Mouse (Mus musculus): ENCODE data around the gene Gpr158. TPM values are rescaled to one million over a fixed set of nuclear protein-coding genes. Genes with fewer than 3 reads are reported as not detected.

Gene Gpr158
- polyA plus RNA-seq, 1 experiment from 2014 or later, result 0.05 TPM

- Histone ChIP-seq H3K27me3 (ENCODE audit: control insufficient read depth, insufficient read depth, low read length) (no peaks in the 10 kb centered on the region), H3K36me3 (ENCODE audit: control insufficient read depth, insufficient read depth, low read length) (no peaks in the 10 kb centered on the region), H3K9ac (ENCODE audit: low read length) (no peak overlapping the region), H3K4me1 (ENCODE audit: control insufficient read depth, insufficient read depth, low read length) (0 out of 2 replicates have a peak, but pooled peaks cover 2% of the 10 kb centered on the region), H3K9me3 (replicated peaks; ENCODE audit: control insufficient read depth, low read length) (no peaks in the 10 kb centered on the region), H3K27ac (ENCODE audit: low read length) (no peak overlapping the region), H3K4me2 (ENCODE audit: low read depth, low read length) (no peak overlapping the region), H3K4me3 (replicated peaks; ENCODE audit: low read length) (no peak overlapping the region)
- ATAC-seq (ENCODE audit: insufficient read depth, low FRiP score), result no peak
- 60% methylated on average over 1 of the region's 1 CpGs for WGBS
Measured at GRCm38 (mm10) chr2:21680735-21681270, 313.5 kb downstream of the Gpr158 start.

DNA sequence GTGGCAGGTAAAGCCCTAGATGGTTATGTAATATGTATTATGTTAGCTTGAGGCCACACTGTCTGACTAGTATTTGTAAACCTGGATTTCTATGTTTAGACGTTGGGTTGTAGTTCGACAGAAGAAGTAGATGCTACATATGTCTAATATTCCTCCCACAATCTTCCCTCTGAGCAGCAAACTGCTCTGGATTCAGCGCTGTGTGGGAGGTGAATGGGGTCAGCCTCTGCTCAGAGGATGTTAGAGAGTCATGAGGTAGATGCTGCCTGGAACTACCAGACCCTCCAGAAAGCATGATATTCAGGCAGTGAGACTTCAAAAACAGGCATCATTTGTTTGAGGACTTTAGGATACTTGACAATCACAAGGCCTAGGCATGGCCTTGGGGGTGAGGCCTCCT lies 317.4 kb downstream of the Gpr158 start:
- no peaks in the 10 kb centered on the region for H3K4me1 ChIP-seq (ENCODE audit: control insufficient read depth, insufficient read depth, low read length)
- ATAC-seq (ENCODE audit: insufficient read depth, low FRiP score), result no peak
- no peaks in the 10 kb centered on the region for H3K27me3 ChIP-seq (ENCODE audit: control insufficient read depth, insufficient read depth, low read length)
- H3K4me3 ChIP-seq (replicated peaks; ENCODE audit: low read length), result no peak overlapping the region
- H3K36me3 ChIP-seq (ENCODE audit: control insufficient read depth, insufficient read depth, low read length), result no peaks in the 10 kb centered on the region
- H3K9ac ChIP-seq (ENCODE audit: low read length), result no peak overlapping the region
- no peak overlapping the region for H3K4me2 ChIP-seq (ENCODE audit: low read depth, low read length)
- H3K27ac ChIP-seq (ENCODE audit: low read length), result no peak overlapping the region
- no peaks in the 10 kb centered on the region for H3K9me3 ChIP-seq (replicated peaks; ENCODE audit: control insufficient read depth, low read length)
- WGBS, result 73% methylated on average over 3 of the region's 3 CpGs

GRCm38 (mm10) chr2:21693128-21693527 lies 325.8 kb downstream of the Gpr158 start:
- Histone ChIP-seq H3K4me3 (replicated peaks; ENCODE audit: low read length) (no peak overlapping the region), H3K4me1 (ENCODE audit: control insufficient read depth, insufficient read depth, low read length) (no peaks in the 10 kb centered on the region)
- WGBS, result 84% methylated on average over 9 of the region's 9 CpGs

DNA sequence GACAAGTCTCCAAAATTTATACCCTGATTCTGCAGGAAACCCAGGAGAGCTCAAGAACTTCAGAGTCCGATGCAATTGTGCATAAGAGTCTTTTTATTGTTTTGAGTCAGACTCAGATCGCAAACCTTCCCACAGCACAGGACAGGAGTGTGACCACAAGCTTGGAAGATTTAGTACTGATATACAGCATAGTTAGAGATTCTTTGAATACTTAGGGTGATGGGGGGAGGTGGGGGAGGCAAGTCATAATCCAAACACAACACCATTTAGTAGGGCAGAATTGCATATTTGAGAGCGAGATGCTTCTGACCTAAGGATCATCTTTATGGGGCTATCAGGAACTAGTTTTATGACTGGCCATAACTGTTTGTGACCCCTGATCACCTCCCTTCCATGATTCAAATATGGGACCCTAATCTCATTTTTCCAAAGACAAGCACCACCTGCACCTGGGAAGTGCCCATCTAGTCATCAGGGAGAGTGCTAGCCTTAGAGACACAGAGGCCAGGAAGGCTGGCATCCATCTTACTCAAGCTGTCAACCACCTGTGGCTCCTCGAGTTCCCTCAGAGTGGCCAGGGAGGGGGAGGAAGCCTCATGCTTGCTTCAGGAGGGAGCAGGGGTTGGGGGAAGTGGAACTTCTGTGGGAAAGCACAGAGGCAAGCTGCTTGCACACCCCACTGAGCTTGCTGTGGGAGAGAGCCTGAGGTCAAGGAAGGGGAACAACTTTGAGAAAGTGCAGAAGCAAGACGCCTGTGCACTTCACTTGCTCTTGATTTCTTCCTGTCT lies 326.7 kb downstream of the Gpr158 start:
- Histone ChIP-seq H3K9ac (ENCODE audit: low read length) (no peak overlapping the region), H3K27me3 (ENCODE audit: control insufficient read depth, insufficient read depth, low read length) (no peaks in the 10 kb centered on the region), H3K27ac (ENCODE audit: low read length) (no peak overlapping the region), H3K4me2 (ENCODE audit: low read depth, low read length) (no peak overlapping the region), H3K36me3 (ENCODE audit: control insufficient read depth, insufficient read depth, low read length) (no peaks in the 10 kb centered on the region), H3K9me3 (replicated peaks; ENCODE audit: control insufficient read depth, low read length) (no peaks in the 10 kb centered on the region), H3K4me3 (replicated peaks; ENCODE audit: low read length) (no peak overlapping the region), H3K4me1 (ENCODE audit: control insufficient read depth, insufficient read depth, low read length) (no peaks in the 10 kb centered on the region)
- 39% methylated on average over 5 of the region's 5 CpGs for WGBS
- ATAC-seq (ENCODE audit: insufficient read depth, low FRiP score), result no peak

More at GRCm38 (mm10) chr2:21693128-21693527, 325.8 kb downstream of the Gpr158 start:
- Histone ChIP-seq H3K27me3 (ENCODE audit: control insufficient read depth, insufficient read depth, low read length) (no peaks in the 10 kb centered on the region), H3K27ac (ENCODE audit: low read length) (no peak overlapping the region), H3K9me3 (replicated peaks; ENCODE audit: control insufficient read depth, low read length) (no peaks in the 10 kb centered on the region), H3K36me3 (ENCODE audit: control insufficient read depth, insufficient read depth, low read length) (no peaks in the 10 kb centered on the region), H3K4me2 (ENCODE audit: low read depth, low read length) (no peak overlapping the region), H3K9ac (ENCODE audit: low read length) (no peak overlapping the region)
- ATAC-seq (ENCODE audit: insufficient read depth, low FRiP score), result no peak

DNA sequence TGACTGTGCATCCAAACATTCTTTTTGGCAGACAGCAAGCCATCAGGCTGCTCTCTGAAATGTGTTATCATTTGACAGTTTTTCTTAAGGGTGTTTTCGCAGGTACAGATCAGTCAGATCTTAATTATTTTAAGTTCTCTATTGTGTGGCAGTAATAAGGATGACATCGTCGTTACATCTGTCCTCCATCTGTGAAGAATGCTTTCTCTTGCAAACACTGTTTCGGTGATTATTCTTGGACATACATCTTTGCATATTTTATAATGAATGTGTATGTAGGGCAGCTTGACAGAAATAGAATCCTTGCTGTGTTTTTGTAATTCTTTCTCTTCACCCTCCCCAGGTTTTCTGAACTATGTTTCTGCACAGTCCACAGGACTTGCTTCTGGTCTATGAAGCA lies 360.7 kb downstream of the Gpr158 start:
- H3K4me2 ChIP-seq (ENCODE audit: low read depth, low read length), result no peak overlapping the region
- WGBS, result 79% methylated on average over 4 of the region's 4 CpGs
- no peak for ATAC-seq (ENCODE audit: insufficient read depth, low FRiP score)
- no peak overlapping the region for H3K4me3 ChIP-seq (replicated peaks; ENCODE audit: low read length)
- H3K9ac ChIP-seq (ENCODE audit: low read length), result no peak overlapping the region
- H3K27ac ChIP-seq (ENCODE audit: low read length), result no peak overlapping the region
- no peaks in the 10 kb centered on the region for H3K36me3 ChIP-seq (ENCODE audit: control insufficient read depth, insufficient read depth, low read length)
- no peaks in the 10 kb centered on the region for H3K4me1 ChIP-seq (ENCODE audit: control insufficient read depth, insufficient read depth, low read length)
- H3K9me3 ChIP-seq (replicated peaks; ENCODE audit: control insufficient read depth, low read length), result no peaks in the 10 kb centered on the region
- H3K27me3 ChIP-seq (ENCODE audit: control insufficient read depth, insufficient read depth, low read length), result no peaks in the 10 kb centered on the region

GRCm38 (mm10) chr2:21783721-21784120 lies 416.4 kb downstream of the Gpr158 start:
- Histone ChIP-seq H3K9me3 (replicated peaks; ENCODE audit: control insufficient read depth, low read length) (no peaks in the 10 kb centered on the region), H3K4me3 (replicated peaks; ENCODE audit: low read length) (no peak overlapping the region), H3K4me1 (ENCODE audit: control insufficient read depth, insufficient read depth, low read length) (no peaks in the 10 kb centered on the region), H3K36me3 (ENCODE audit: control insufficient read depth, insufficient read depth, low read length) (no peaks in the 10 kb centered on the region), H3K9ac (ENCODE audit: low read length) (no peak overlapping the region), H3K4me2 (ENCODE audit: low read depth, low read length) (no peak overlapping the region), H3K27me3 (ENCODE audit: control insufficient read depth, insufficient read depth, low read length) (no peaks in the 10 kb centered on the region), H3K27ac (ENCODE audit: low read length) (no peak overlapping the region)
- no peak for ATAC-seq (ENCODE audit: insufficient read depth, low FRiP score)
- WGBS, result 85% methylated on average over 2 of the region's 2 CpGs

GRCm38 (mm10) chr2:21793156-21793555 lies 425.8 kb downstream of the Gpr158 start:
- Histone ChIP-seq H3K9ac (ENCODE audit: low read length) (no peak overlapping the region), H3K4me1 (ENCODE audit: control insufficient read depth, insufficient read depth, low read length) (no peaks in the 10 kb centered on the region), H3K27ac (ENCODE audit: low read length) (no peak overlapping the region), H3K9me3 (replicated peaks; ENCODE audit: control insufficient read depth, low read length) (no peaks in the 10 kb centered on the region), H3K36me3 (ENCODE audit: control insufficient read depth, insufficient read depth, low read length) (no peaks in the 10 kb centered on the region), H3K27me3 (ENCODE audit: control insufficient read depth, insufficient read depth, low read length) (no peaks in the 10 kb centered on the region), H3K4me2 (ENCODE audit: low read depth, low read length) (no peak overlapping the region), H3K4me3 (replicated peaks; ENCODE audit: low read length) (no peak overlapping the region)
- no peak for ATAC-seq (ENCODE audit: insufficient read depth, low FRiP score)
- WGBS, result 64% methylated on average over 2 of the region's 2 CpGs

- no peak overlapping the region for H3K4me2 ChIP-seq (ENCODE audit: low read depth, low read length)
- H3K9me3 ChIP-seq (replicated peaks; ENCODE audit: control insufficient read depth, low read length), result no peaks in the 10 kb centered on the region
- ATAC-seq (ENCODE audit: insufficient read depth, low FRiP score), result no peak
- no peak overlapping the region for H3K4me3 ChIP-seq (replicated peaks; ENCODE audit: low read length)
- H3K27me3 ChIP-seq (ENCODE audit: control insufficient read depth, insufficient read depth, low read length), result no peaks in the 10 kb centered on the region
- 56% methylated on average over 3 of the region's 3 CpGs for WGBS
- no peaks in the 10 kb centered on the region for H3K36me3 ChIP-seq (ENCODE audit: control insufficient read depth, insufficient read depth, low read length)
- H3K9ac ChIP-seq (ENCODE audit: low read length), result no peak overlapping the region
- no peaks in the 10 kb centered on the region for H3K4me1 ChIP-seq (ENCODE audit: control insufficient read depth, insufficient read depth, low read length)
- no peak overlapping the region for H3K27ac ChIP-seq (ENCODE audit: low read length)
Measured at GRCm38 (mm10) chr2:21799616-21800015, 432.3 kb downstream of the Gpr158 start.

DNA sequence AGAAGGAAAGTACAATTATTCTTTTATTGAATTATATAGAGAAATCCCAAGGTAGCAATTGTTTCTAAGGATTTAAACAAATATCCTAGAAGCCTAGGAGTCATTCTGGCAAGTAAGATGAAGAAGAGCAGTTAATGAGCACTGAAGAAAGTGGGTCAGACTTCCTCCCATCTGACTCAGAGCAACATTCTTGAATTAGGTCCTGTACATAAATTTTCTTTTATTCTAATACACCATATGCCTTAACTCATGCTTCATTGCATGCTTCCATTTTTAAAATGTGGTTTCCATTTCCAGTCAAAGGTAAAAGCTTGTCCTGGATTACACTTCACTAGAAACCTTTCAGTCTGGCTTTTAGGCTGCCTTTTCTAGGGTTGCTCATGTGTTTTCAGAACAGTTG lies 432.7 kb downstream of the Gpr158 start:
- Histone ChIP-seq H3K9me3 (replicated peaks; ENCODE audit: control insufficient read depth, low read length) (no peaks in the 10 kb centered on the region), H3K4me2 (ENCODE audit: low read depth, low read length) (no peak overlapping the region), H3K4me1 (ENCODE audit: control insufficient read depth, insufficient read depth, low read length) (no peaks in the 10 kb centered on the region), H3K9ac (ENCODE audit: low read length) (no peak overlapping the region), H3K36me3 (ENCODE audit: control insufficient read depth, insufficient read depth, low read length) (no peaks in the 10 kb centered on the region), H3K4me3 (replicated peaks; ENCODE audit: low read length) (no peak overlapping the region), H3K27me3 (ENCODE audit: control insufficient read depth, insufficient read depth, low read length) (no peaks in the 10 kb centered on the region), H3K27ac (ENCODE audit: low read length) (no peak overlapping the region)
- ATAC-seq (ENCODE audit: insufficient read depth, low FRiP score), result no peak
